Mouse (Mus musculus) myocyte (in vitro differentiated cells): Measurements from ENCODE around the gene Polrmt.

Experiments used
- CEBPB ChIP-seq: IDR thresholded peaks from 2 replicates; pipeline ENCODE4 v1.6.1; 2011; ENCODE audit warnings: mild to moderate bottlenecking, moderate library complexity; ENCODE audit not compliant: poor library complexity, insufficient read depth, severe bottlenecking
- E2F4 ChIP-seq: IDR thresholded peaks from one replicate; pipeline ENCODE4 v1.6.1; 2011; ENCODE audit warnings: mild to moderate bottlenecking, control low read depth, moderate library complexity; ENCODE audit not compliant: insufficient read depth
- MAX ChIP-seq: IDR thresholded peaks from one replicate; pipeline ENCODE4 v1.6.1; 2011; ENCODE audit warnings: low read depth, mild to moderate bottlenecking, control low read depth
- POLR2A ChIP-seq: IDR thresholded peaks from one replicate; pipeline ENCODE4 v1.6.1; 2011; ENCODE audit warnings: low read depth, mild to moderate bottlenecking, control low read depth, moderate library complexity; ENCODE audit not compliant: insufficient read length
- REST ChIP-seq: IDR thresholded peaks from one replicate; pipeline ENCODE4 v1.6.1; 2011; ENCODE audit warnings: mild to moderate bottlenecking, control low read depth, moderate library complexity; ENCODE audit not compliant: insufficient read depth, insufficient read length
- SRF ChIP-seq: IDR thresholded peaks from one replicate; pipeline ENCODE4 v1.6.1; 2011; ENCODE audit warnings: low read depth; ENCODE audit not compliant: control insufficient read depth, insufficient read length

- no peak for TF ChIP-seq SRF
- TF ChIP-seq POLR2A = no peak
- TF ChIP-seq CEBPB = no peak
- no peak for TF ChIP-seq MAX
- TF ChIP-seq E2F4 = no peak
- no peak for TF ChIP-seq REST
Observed at GRCm38 (mm10) chr10:79733847-79734246, 12.5 kb downstream of the Polrmt start.
